Mouse (Mus musculus) heart, postnatal 0 days (tissue): ENCODE results near the gene Leo1. TPM values are rescaled to one million over a fixed set of nuclear protein-coding genes. Genes with fewer than 3 reads are reported as not detected.

Source experiments
- ATAC-seq: fragments of 200-750 bp; cut with Nextera tagmentation; 2 replicates; pipeline ENCODE4 v1.8.0; 2017; ENCODE audit warnings: low read depth, moderate number of reproducible peaks, moderate library complexity; ENCODE audit not compliant: insufficient read depth
- DNase-seq: peaks from one replicate; pipeline ENCODE4 v3.0.0-alpha.2; 2016; ENCODE audit warnings: low spot score
- H3K27ac ChIP-seq: fragments of 300-500 bp; sonication (generic); 2 replicates; pipeline ENCODE4 v1.5.1; 2014; ENCODE audit warnings: low read depth, mild to moderate bottlenecking
- H3K27me3 ChIP-seq: fragments of 300-500 bp; sonication (generic); 2 replicates; pipeline ENCODE4 v1.6.1; 2014; ENCODE audit warnings: low read length, mixed read lengths; ENCODE audit not compliant: control insufficient read depth, insufficient read depth
- H3K36me3 ChIP-seq: fragments of 300-500 bp; sonication (generic); replicated peaks from 2 replicates; pipeline ENCODE4 v1.6.1; 2014; ENCODE audit warnings: low read length, mixed read lengths; ENCODE audit not compliant: control insufficient read depth, insufficient read depth
- H3K4me1 ChIP-seq: fragments of 300-500 bp; sonication (generic); 2 replicates; pipeline ENCODE4 v1.6.1; 2014; ENCODE audit warnings: antibody characterized with exemption; ENCODE audit not compliant: control insufficient read depth, insufficient read depth
- H3K4me2 ChIP-seq: fragments of 300-500 bp; sonication (generic); 2 replicates; pipeline ENCODE4 v1.6.1; 2014; ENCODE audit warnings: low read depth, mild to moderate bottlenecking, low read length, moderate library complexity
- H3K4me3 ChIP-seq: fragments of 300-500 bp; sonication (generic); 2 replicates; pipeline ENCODE4 v1.5.1; 2014; ENCODE audit warnings: low read depth, low read length
- H3K9ac ChIP-seq: fragments of 300-500 bp; sonication (generic); replicated peaks from 2 replicates; pipeline ENCODE4 v1.6.1; 2014; ENCODE audit warnings: low read depth, low read length, mixed read lengths
- H3K9me3 ChIP-seq: fragments of 300-500 bp; sonication (generic); replicated peaks from 2 replicates; pipeline ENCODE4 v1.6.1; 2016; ENCODE audit warnings: low read length; ENCODE audit not compliant: control insufficient read depth
- CTCF ChIP-seq: IDR thresholded peaks from 2 replicates; pipeline ENCODE4 v1.5.1; 2016; ENCODE audit warnings: antibody characterized with exemption, control low read depth, low read depth
- EP300 ChIP-seq: IDR thresholded peaks from 2 replicates; pipeline ENCODE4 v1.6.1; 2016; ENCODE audit warnings: antibody characterized with exemption, low read depth
- WGBS: fragments of 180-500 bp; shearing (Covaris S2); extraction: QIAGEN DNeasy Blood & Tissue Kit; methylation state at CpG from one replicate; pipeline ENCODE4 v1.1.7; 2014; 5-methylcytosine and 5-hydroxymethylcytosine counted together
- polyA plus RNA-seq: library from polyadenylated mRNA; unstranded; fragments of >200 nt; fragmentation: Nextera tagmentation; extraction: Ambion mirVana; gene quantifications from 2 replicates; pipeline ENCODE4 v1.2.1, GENCODE M21; 2015
- total RNA-seq: library from RNA; depleted of rRNA; stranded (reverse); fragments of >200 nt; gene quantifications from 2 replicates; pipeline ENCODE4 v1.2.3, GENCODE M21; 2014; ENCODE audit warnings: low replicate concordance

Leo1 gene
- total and polyA plus RNA-seq, 2 experiments from 2014 or later, result 5.7 to 20.0 TPM

- ATAC-seq (no peak), DNase-seq (no peak)
- H3K4me1 ChIP-seq, result peaks cover 19% of the 10 kb centered on the region
- H3K9ac ChIP-seq, result no peak overlapping the region
- no peak overlapping the region for H3K27ac ChIP-seq
- 87% methylated on average over 3 of the region's 3 CpGs for WGBS
- H3K4me2 ChIP-seq, result no peak overlapping the region
- no peaks in the 10 kb centered on the region for H3K27me3 ChIP-seq
- H3K4me3 ChIP-seq, result no peak overlapping the region
- no peaks in the 10 kb centered on the region for H3K36me3 ChIP-seq
- H3K9me3 ChIP-seq, result no peaks in the 10 kb centered on the region
- TF ChIP-seq CTCF (no peak), EP300 (no peak)
These were observed 8.6 kb upstream of the Leo1 start for GRCm38 (mm10) chr9:75432694-75433093.

- Histone ChIP-seq H3K4me2 (no peak overlapping the region), H3K4me1 (peaks cover 6% of the 10 kb centered on the region; the same call in 1 of the 2 replicates), H3K9ac (no peak overlapping the region), H3K9me3 (no peaks in the 10 kb centered on the region), H3K27me3 (no peaks in the 10 kb centered on the region), H3K36me3 (no peaks in the 10 kb centered on the region), H3K4me3 (no peak overlapping the region), H3K27ac (0 out of 2 replicates have a peak overlapping the region, but pooled peaks have one; percentile 0)
- ATAC-seq (peak; percentile 39; the same call in 1 of the 2 replicates), DNase-seq (peak; percentile 89)
- WGBS, result 31% methylated on average over 7 of the region's 7 CpGs
- TF ChIP-seq CTCF (peak; percentile 70), EP300 (no peak)
These were observed 7.0 kb upstream of the Leo1 start for GRCm38 (mm10) chr9:75434172-75434793.

- no peaks in the 10 kb centered on the region for H3K27me3 ChIP-seq
- H3K4me3 ChIP-seq, result no peak overlapping the region
- TF ChIP-seq CTCF, result no peak
- TF ChIP-seq EP300, result no peak
- no peak overlapping the region for H3K27ac ChIP-seq
- no peaks in the 10 kb centered on the region for H3K36me3 ChIP-seq
- no peak overlapping the region for H3K9ac ChIP-seq
- H3K4me1 ChIP-seq, result peaks cover 6% of the 10 kb centered on the region; the same call in 1 of the 2 replicates
- ATAC-seq, result no peak
- no peaks in the 10 kb centered on the region for H3K9me3 ChIP-seq
- no peak overlapping the region for H3K4me2 ChIP-seq
- 65% methylated on average over 6 of the region's 6 CpGs for WGBS
- no peak for DNase-seq
These were observed 6.5 kb upstream of the Leo1 start for GRCm38 (mm10) chr9:75434872-75435271.

GRCm38 (mm10) chr9:75435291-75435690 lies 6.0 kb upstream of the Leo1 start:
- Histone ChIP-seq H3K4me1 (peaks cover 6% of the 10 kb centered on the region; the same call in 1 of the 2 replicates), H3K4me2 (no peak overlapping the region), H3K9ac (no peak overlapping the region), H3K36me3 (no peaks in the 10 kb centered on the region), H3K27me3 (no peaks in the 10 kb centered on the region), H3K4me3 (no peak overlapping the region), H3K9me3 (no peaks in the 10 kb centered on the region), H3K27ac (peak overlapping the region; percentile 11)
- TF ChIP-seq CTCF, result no peak
- no peak for TF ChIP-seq EP300
- WGBS, result 87% methylated on average over 4 of the region's 4 CpGs
- ATAC-seq (no peak), DNase-seq (no peak)

- Histone ChIP-seq H3K4me3 (no peak overlapping the region), H3K27me3 (no peaks in the 10 kb centered on the region), H3K9ac (no peak overlapping the region), H3K4me2 (peak overlapping the region; percentile 23; the same call in 1 of the 2 replicates), H3K9me3 (no peaks in the 10 kb centered on the region), H3K27ac (peak overlapping the region; percentile 11), H3K4me1 (peaks cover 4% of the 10 kb centered on the region; the same call in 1 of the 2 replicates), H3K36me3 (no peaks in the 10 kb centered on the region)
- DNase-seq (peak; percentile 95), ATAC-seq (peak; percentile 91)
- 1% methylated on average over 12 of the region's 12 CpGs for WGBS
- TF ChIP-seq EP300 (peak; percentile 53; the same call in 1 of the 2 replicates), CTCF (no peak)
These were observed 5.4 kb upstream of the Leo1 start for GRCm38 (mm10) chr9:75435918-75436317.
